Mouse (Mus musculus) liver, postnatal 0 days (tissue): ENCODE measurements around the gene Pdhb. TPM values are rescaled to one million over a fixed set of nuclear protein-coding genes. Genes with fewer than 3 reads are reported as not detected.

ENCODE experiments used
- ATAC-seq: fragments of 200-750 bp; cut with Nextera tagmentation; 2 replicates; pipeline ENCODE4 v1.8.0; 2017; ENCODE audit warnings: mild to moderate bottlenecking, moderate library complexity
- DNase-seq: peaks from one replicate; pipeline ENCODE4 v3.0.0-alpha.2; 2016
- H3K27ac ChIP-seq: fragments of 300-500 bp; sonication (generic); 2 replicates; pipeline ENCODE4 v1.5.1; 2014; ENCODE audit warnings: antibody characterized with exemption, moderate library complexity, mild to moderate bottlenecking, low read depth
- H3K27me3 ChIP-seq: fragments of 300-500 bp; sonication (generic); 2 replicates; pipeline ENCODE4 v1.6.1; 2014; ENCODE audit warnings: low read length, control low read depth, mixed read lengths; ENCODE audit not compliant: insufficient read depth
- H3K36me3 ChIP-seq: fragments of 300-500 bp; sonication (generic); replicated peaks from 2 replicates; pipeline ENCODE4 v1.6.1; 2014; ENCODE audit warnings: mild to moderate bottlenecking, control low read depth, low read length, moderate library complexity, mixed read lengths; ENCODE audit not compliant: insufficient read depth
- H3K4me1 ChIP-seq: fragments of 300-500 bp; sonication (generic); 2 replicates; pipeline ENCODE4 v1.6.1; 2014; ENCODE audit warnings: antibody characterized with exemption, mild to moderate bottlenecking, control low read depth; ENCODE audit not compliant: insufficient read depth
- H3K4me2 ChIP-seq: fragments of 300-500 bp; sonication (generic); 2 replicates; pipeline ENCODE4 v1.6.1; 2014; ENCODE audit warnings: low read depth, mild to moderate bottlenecking, low read length, moderate library complexity, mixed read lengths
- H3K4me3 ChIP-seq: fragments of 300-500 bp; sonication (generic); 2 replicates; pipeline ENCODE4 v1.5.1; 2014; ENCODE audit warnings: low read depth, low read length
- H3K9ac ChIP-seq: fragments of 300-500 bp; sonication (generic); replicated peaks from 2 replicates; pipeline ENCODE4 v1.6.1; 2014; ENCODE audit warnings: mild to moderate bottlenecking, moderate library complexity
- H3K9me3 ChIP-seq: fragments of 300-500 bp; sonication (generic); 2 replicates; pipeline ENCODE4 v1.6.1; 2016; ENCODE audit warnings: mild to moderate bottlenecking, control low read depth, low read length, mixed read lengths
- CTCF ChIP-seq: sonication (generic); IDR thresholded peaks from 2 replicates; pipeline ENCODE4 v1.5.1; 2016; ENCODE audit warnings: antibody characterized with exemption, low read depth
- EP300 ChIP-seq: IDR thresholded peaks from 2 replicates; pipeline ENCODE4 v1.6.1; 2016; ENCODE audit warnings: antibody characterized with exemption, low read depth, mild to moderate bottlenecking
- WGBS: fragments of 180-500 bp; shearing (Covaris S2); extraction: QIAGEN DNeasy Blood & Tissue Kit; methylation state at CpG from one replicate; pipeline ENCODE4 v1.1.7; 2014; ENCODE audit not compliant: insufficient replicate concordance; 5-methylcytosine and 5-hydroxymethylcytosine counted together
- polyA plus RNA-seq: library from polyadenylated mRNA; unstranded; fragments of >200 nt; fragmentation: Nextera tagmentation; extraction: Ambion mirVana; gene quantifications from 2 replicates; pipeline ENCODE4 v1.2.1, GENCODE M21; 2015

Pdhb gene
- polyA plus RNA-seq, 1 experiment from 2014 or later, result 125 TPM

- DNase-seq (no peak), ATAC-seq (no peak)
- WGBS, result 84% methylated on average over 13 of the region's 13 CpGs
- Histone ChIP-seq H3K27me3 (no peaks in the 10 kb centered on the region), H3K27ac (no peak overlapping the region), H3K4me2 (no peak overlapping the region), H3K4me3 (no peak overlapping the region), H3K4me1 (no peaks in the 10 kb centered on the region), H3K9ac (no peak overlapping the region), H3K9me3 (no peaks in the 10 kb centered on the region), H3K36me3 (peaks cover 44% of the 10 kb centered on the region)
- TF ChIP-seq CTCF (no peak), EP300 (no peak)
Observed at GRCm38 (mm10) chr14:8145594-8146558, 26.9 kb downstream of the Pdhb start.

DNA sequence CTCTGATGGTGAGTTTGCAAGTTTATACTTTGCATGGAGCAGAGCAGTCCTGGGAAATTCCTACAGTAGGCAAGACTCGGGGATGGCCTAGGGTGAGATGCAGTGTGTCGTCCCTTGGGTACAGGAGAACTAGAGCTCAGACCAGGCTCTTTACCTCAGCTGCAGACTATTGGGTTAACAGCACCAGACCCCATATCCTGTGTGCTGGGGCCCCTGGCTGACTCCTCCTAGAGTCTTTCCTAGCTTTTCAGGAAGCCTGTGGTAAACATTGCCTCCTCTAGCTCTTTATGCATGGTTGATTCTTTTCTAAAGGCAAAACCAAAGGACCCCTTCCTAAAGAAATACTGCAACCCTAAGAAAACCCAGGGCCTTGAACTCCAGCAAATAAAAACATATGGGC is 31.7 kb downstream of the Pdhb start:
- DNase-seq, result no peak
- TF ChIP-seq EP300, result no peak
- no peak for TF ChIP-seq CTCF
- no peak overlapping the region for H3K27ac ChIP-seq
- WGBS, result 51% methylated on average over 2 of the region's 2 CpGs
- H3K36me3 ChIP-seq, result peaks cover 71% of the 10 kb centered on the region
- no peaks in the 10 kb centered on the region for H3K9me3 ChIP-seq
- no peaks in the 10 kb centered on the region for H3K27me3 ChIP-seq
- H3K4me1 ChIP-seq, result no peaks in the 10 kb centered on the region
- no peak overlapping the region for H3K9ac ChIP-seq
- H3K4me3 ChIP-seq, result no peak overlapping the region
- ATAC-seq, result no peak
- H3K4me2 ChIP-seq, result no peak overlapping the region

- H3K27ac ChIP-seq, result no peak overlapping the region
- H3K27me3 ChIP-seq, result no peaks in the 10 kb centered on the region
- H3K4me1 ChIP-seq, result no peaks in the 10 kb centered on the region
- ATAC-seq, result no peak
- H3K36me3 ChIP-seq, result peaks cover 67% of the 10 kb centered on the region
- no peak overlapping the region for H3K9ac ChIP-seq
- TF ChIP-seq CTCF (no peak), EP300 (no peak)
- 78% methylated on average over 23 of the region's 23 CpGs for WGBS
- H3K4me2 ChIP-seq, result no peak overlapping the region
- H3K9me3 ChIP-seq, result no peaks in the 10 kb centered on the region
- no peak for DNase-seq
- no peak overlapping the region for H3K4me3 ChIP-seq
Observed at GRCm38 (mm10) chr14:8139724-8140710, 32.8 kb downstream of the Pdhb start.

DNA sequence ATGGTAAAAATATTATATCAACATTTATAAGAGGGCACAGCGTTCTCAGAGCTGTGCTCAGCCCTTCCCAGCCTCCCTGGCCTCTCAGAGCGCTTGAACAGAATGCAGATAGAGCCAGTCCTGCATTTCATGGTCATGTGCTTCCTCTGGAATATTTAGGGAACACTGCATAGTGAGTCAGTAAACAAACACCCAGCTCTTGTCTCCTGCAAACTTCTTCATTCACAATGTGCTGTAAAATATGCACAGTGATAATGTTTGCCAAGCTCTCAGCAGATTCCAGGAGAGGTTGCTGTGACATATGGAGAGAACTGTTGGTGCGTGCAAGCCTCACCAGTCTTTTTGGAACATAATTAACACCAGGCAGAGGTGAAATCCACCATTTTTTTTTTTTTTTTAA is 37.7 kb downstream of the Pdhb start:
- ATAC-seq (no peak), DNase-seq (no peak)
- WGBS, result 77% methylated on average over 3 of the region's 3 CpGs
- Histone ChIP-seq H3K9ac (no peak overlapping the region), H3K4me2 (no peak overlapping the region), H3K27ac (no peak overlapping the region; the same call in 1 of the 2 replicates), H3K36me3 (peaks cover 43% of the 10 kb centered on the region), H3K9me3 (no peaks in the 10 kb centered on the region), H3K27me3 (no peaks in the 10 kb centered on the region), H3K4me3 (no peak overlapping the region), H3K4me1 (no peaks in the 10 kb centered on the region; the same call in 1 of the 2 replicates)
- TF ChIP-seq EP300 (no peak), CTCF (no peak)

GRCm38 (mm10) chr14:8134234-8134633 is 38.6 kb downstream of the Pdhb start:
- WGBS, result 61% methylated on average over 2 of the region's 2 CpGs
- no peaks in the 10 kb centered on the region for H3K9me3 ChIP-seq
- H3K4me2 ChIP-seq, result no peak overlapping the region
- no peak overlapping the region for H3K27ac ChIP-seq
- DNase-seq, result no peak
- no peak overlapping the region for H3K4me3 ChIP-seq
- H3K4me1 ChIP-seq, result no peaks in the 10 kb centered on the region; the same call in 1 of the 2 replicates
- no peak for ATAC-seq
- no peaks in the 10 kb centered on the region for H3K27me3 ChIP-seq
- H3K36me3 ChIP-seq, result peaks cover 35% of the 10 kb centered on the region
- H3K9ac ChIP-seq, result no peak overlapping the region
- TF ChIP-seq EP300 (no peak), CTCF (no peak)
